Mouse (Mus musculus) limb, embryonic 13.5 days (tissue): Measurements from ENCODE around the gene Fam131c. TPM values are rescaled to one million over a fixed set of nuclear protein-coding genes. Genes with fewer than 3 reads are reported as not detected.

ENCODE experiments used
- ATAC-seq: fragments of 200-750 bp; cut with Nextera tagmentation; 2 replicates; pipeline ENCODE4 v1.8.0; 2017; ENCODE audit warnings: low read depth, moderate number of reproducible peaks, moderate TSS enrichment; ENCODE audit not compliant: low FRiP score
- H3K27ac ChIP-seq: fragments of 300-500 bp; sonication (generic); 2 replicates; pipeline ENCODE4 v1.5.1; 2015; ENCODE audit warnings: inconsistent platforms, mild to moderate bottlenecking, moderate library complexity
- H3K27me3 ChIP-seq: fragments of 300-500 bp; sonication (generic); 2 replicates; pipeline ENCODE4 v1.6.1; 2015; ENCODE audit warnings: mild to moderate bottlenecking, inconsistent platforms
- H3K36me3 ChIP-seq: fragments of 300-500 bp; sonication (generic); 2 replicates; pipeline ENCODE4 v1.6.1; 2015; ENCODE audit warnings: inconsistent platforms, mild to moderate bottlenecking, moderate library complexity
- H3K4me1 ChIP-seq: fragments of 300-500 bp; sonication (generic); 2 replicates; pipeline ENCODE4 v1.6.1; 2015; ENCODE audit warnings: inconsistent platforms
- H3K4me2 ChIP-seq: fragments of 300-500 bp; sonication (generic); replicated peaks from 2 replicates; pipeline ENCODE4 v1.6.1; 2015; ENCODE audit warnings: inconsistent platforms, mild to moderate bottlenecking, moderate library complexity
- H3K4me3 ChIP-seq: fragments of 300-500 bp; sonication (generic); 2 replicates; pipeline ENCODE4 v1.5.1; 2015; ENCODE audit warnings: moderate library complexity, mild to moderate bottlenecking, inconsistent platforms
- H3K9ac ChIP-seq: fragments of 300-500 bp; sonication (generic); 2 replicates; pipeline ENCODE4 v1.6.1; 2015; ENCODE audit warnings: mild to moderate bottlenecking, inconsistent platforms
- H3K9me3 ChIP-seq: fragments of 300-500 bp; sonication (generic); 2 replicates; pipeline ENCODE4 v1.6.1; 2016; ENCODE audit warnings: inconsistent platforms
- WGBS: fragments of 180-500 bp; shearing (Covaris S2); methylation state at CpG from one replicate; pipeline ENCODE4 v1.1.7; 2015; 5-methylcytosine and 5-hydroxymethylcytosine counted together
- polyA plus RNA-seq: library from polyadenylated mRNA; unstranded; fragments of >200 nt; fragmentation: Nextera tagmentation; extraction: Ambion mirVana; gene quantifications from 2 replicates; pipeline ENCODE4 v1.2.1, GENCODE M21; 2015

Gene Fam131c
- polyA plus RNA-seq, 1 experiment from 2014 or later = 0.65 TPM

GRCm38 (mm10) chr4:141419398-141420191 lies 51.6 kb downstream of the Fam131c start:
- ATAC-seq = no peak
- Histone ChIP-seq H3K4me1 (peaks cover 24% of the 10 kb centered on the region), H3K4me3 (no peak overlapping the region), H3K36me3 (no peaks in the 10 kb centered on the region), H3K4me2 (no peak overlapping the region), H3K9me3 (0 out of 2 replicates have a peak, but pooled peaks cover 2% of the 10 kb centered on the region), H3K9ac (peak overlapping the region; percentile 35; the same call in 1 of the 2 replicates), H3K27ac (no peak overlapping the region), H3K27me3 (peaks cover 23% of the 10 kb centered on the region)
- 59% methylated on average over 27 of the region's 27 CpGs for WGBS

GRCm38 (mm10) chr4:141420192-141420829 lies 52.3 kb downstream of the Fam131c start, which contains the start of gene Hspb7:
Gene Hspb7, plus strand, starts transcription at chr4:141420779.
- no peak within 1 kb of the TSS for H3K4me3 ChIP-seq
- no peaks in the 10 kb centered on the region for H3K36me3 ChIP-seq
- 42% methylated on average over 9 of the region's 9 CpGs for WGBS
- peaks cover 27% of the 10 kb centered on the region for H3K4me1 ChIP-seq
- H3K27ac ChIP-seq = no peak within 1 kb of the TSS
- peaks cover 28% of the 10 kb centered on the region for H3K27me3 ChIP-seq
- no peak for ATAC-seq
- H3K9me3 ChIP-seq = 0 out of 2 replicates have a peak, but pooled peaks cover 2% of the 10 kb centered on the region
- H3K9ac ChIP-seq = peak within 1 kb of the TSS; percentile 51
- H3K4me2 ChIP-seq = no peak within 1 kb of the TSS

- no peak overlapping the region for H3K4me3 ChIP-seq
Observed at GRCm38 (mm10) chr4:141420886-141421285, 52.9 kb downstream of the Fam131c start.

GRCm38 (mm10) chr4:141421423-141421822 lies 53.4 kb downstream of the Fam131c start:
- 55% methylated on average over 14 of the region's 14 CpGs for WGBS
- H3K9ac ChIP-seq = peak overlapping the region; percentile 51

More at GRCm38 (mm10) chr4:141420886-141421285, 52.9 kb downstream of the Fam131c start:
- Histone ChIP-seq H3K4me1 (peaks cover 30% of the 10 kb centered on the region), H3K4me2 (no peak overlapping the region), H3K36me3 (no peaks in the 10 kb centered on the region), H3K9me3 (0 out of 2 replicates have a peak, but pooled peaks cover 2% of the 10 kb centered on the region), H3K27me3 (peaks cover 28% of the 10 kb centered on the region), H3K27ac (no peak overlapping the region), H3K9ac (peak overlapping the region; percentile 51; the same call in 1 of the 2 replicates)
- WGBS = 35% methylated on average over 9 of the region's 9 CpGs
- no peak for ATAC-seq

GRCm38 (mm10) chr4:141422841-141423240 lies 54.8 kb downstream of the Fam131c start:
- no peak overlapping the region for H3K4me2 ChIP-seq
- ATAC-seq = no peak
- H3K27ac ChIP-seq = no peak overlapping the region
- H3K9me3 ChIP-seq = no peaks in the 10 kb centered on the region
- H3K36me3 ChIP-seq = no peaks in the 10 kb centered on the region
- H3K27me3 ChIP-seq = peaks cover 43% of the 10 kb centered on the region
- peaks cover 37% of the 10 kb centered on the region for H3K4me1 ChIP-seq
- H3K4me3 ChIP-seq = no peak overlapping the region
- 75% methylated on average over 5 of the region's 5 CpGs for WGBS
- no peak overlapping the region for H3K9ac ChIP-seq

More at GRCm38 (mm10) chr4:141421423-141421822, 53.4 kb downstream of the Fam131c start:
- peaks cover 35% of the 10 kb centered on the region for H3K4me1 ChIP-seq
- 0 out of 2 replicates have a peak, but pooled peaks cover under 1% of the 10 kb centered on the region for H3K9me3 ChIP-seq
- ATAC-seq = no peak
- peaks cover 31% of the 10 kb centered on the region for H3K27me3 ChIP-seq
- H3K4me3 ChIP-seq = no peak overlapping the region
- H3K36me3 ChIP-seq = no peaks in the 10 kb centered on the region
- no peak overlapping the region for H3K4me2 ChIP-seq
- H3K27ac ChIP-seq = no peak overlapping the region

- Histone ChIP-seq H3K27me3 (peaks cover 43% of the 10 kb centered on the region), H3K4me3 (no peak overlapping the region), H3K4me2 (no peak overlapping the region), H3K4me1 (peaks cover 37% of the 10 kb centered on the region), H3K9ac (no peak overlapping the region), H3K36me3 (no peaks in the 10 kb centered on the region), H3K9me3 (no peaks in the 10 kb centered on the region), H3K27ac (no peak overlapping the region)
- 83% methylated on average over 5 of the region's 5 CpGs for WGBS
- ATAC-seq = no peak
Observed at GRCm38 (mm10) chr4:141423288-141423687, 55.3 kb downstream of the Fam131c start.

- no peak for ATAC-seq
Observed at GRCm38 (mm10) chr4:141423691-141424431, 55.8 kb downstream of the Fam131c start.

GRCm38 (mm10) chr4:141425484-141426479 lies 57.8 kb downstream of the Fam131c start:
- 6% methylated on average over 36 of the region's 36 CpGs for WGBS
- peak; percentile 87 for ATAC-seq
- H3K4me3 ChIP-seq = peak overlapping the region; percentile 48
- H3K27ac ChIP-seq = no peak overlapping the region
- peaks cover 22% of the 10 kb centered on the region for H3K4me1 ChIP-seq
- peak overlapping the region; percentile 61 for H3K9ac ChIP-seq
- H3K36me3 ChIP-seq = no peaks in the 10 kb centered on the region
- H3K27me3 ChIP-seq = peaks cover 43% of the 10 kb centered on the region
- H3K4me2 ChIP-seq = peak overlapping the region; percentile 89
- H3K9me3 ChIP-seq = no peaks in the 10 kb centered on the region

More at GRCm38 (mm10) chr4:141423691-141424431, 55.8 kb downstream of the Fam131c start:
- peaks cover 43% of the 10 kb centered on the region for H3K27me3 ChIP-seq
- no peaks in the 10 kb centered on the region for H3K9me3 ChIP-seq
- H3K4me1 ChIP-seq = peaks cover 37% of the 10 kb centered on the region
- 87% methylated on average over 13 of the region's 13 CpGs for WGBS
- no peaks in the 10 kb centered on the region for H3K36me3 ChIP-seq
- no peak overlapping the region for H3K9ac ChIP-seq
- no peak overlapping the region for H3K4me3 ChIP-seq
- H3K27ac ChIP-seq = no peak overlapping the region
- no peak overlapping the region for H3K4me2 ChIP-seq

GRCm38 (mm10) chr4:141426796-141427745 lies 59.1 kb downstream of the Fam131c start:
- H3K4me2 ChIP-seq = peak overlapping the region; percentile 89; the same call in 1 of the 2 replicates
- no peak for ATAC-seq
- peaks cover 13% of the 10 kb centered on the region for H3K4me1 ChIP-seq
- H3K27me3 ChIP-seq = peaks cover 33% of the 10 kb centered on the region
- H3K9ac ChIP-seq = no peak overlapping the region
- no peak overlapping the region; the same call in 1 of the 2 replicates for H3K27ac ChIP-seq
- no peaks in the 10 kb centered on the region for H3K36me3 ChIP-seq
- H3K9me3 ChIP-seq = no peaks in the 10 kb centered on the region
- no peak overlapping the region for H3K4me3 ChIP-seq
- WGBS = 76% methylated on average over 10 of the region's 10 CpGs

- ATAC-seq = no peak
- H3K4me1 ChIP-seq = peaks cover 13% of the 10 kb centered on the region
- H3K27me3 ChIP-seq = peaks cover 32% of the 10 kb centered on the region
- H3K4me3 ChIP-seq = no peak overlapping the region
- H3K36me3 ChIP-seq = no peaks in the 10 kb centered on the region
- no peaks in the 10 kb centered on the region for H3K9me3 ChIP-seq
- no peak overlapping the region for H3K9ac ChIP-seq
- no peak overlapping the region for H3K27ac ChIP-seq
- 85% methylated on average over 13 of the region's 13 CpGs for WGBS
- H3K4me2 ChIP-seq = no peak overlapping the region
Observed at GRCm38 (mm10) chr4:141427921-141428320, 59.9 kb downstream of the Fam131c start.
